8 mouse cellular contexts compared by ENCODE assay signal in the genomic region with DNA sequence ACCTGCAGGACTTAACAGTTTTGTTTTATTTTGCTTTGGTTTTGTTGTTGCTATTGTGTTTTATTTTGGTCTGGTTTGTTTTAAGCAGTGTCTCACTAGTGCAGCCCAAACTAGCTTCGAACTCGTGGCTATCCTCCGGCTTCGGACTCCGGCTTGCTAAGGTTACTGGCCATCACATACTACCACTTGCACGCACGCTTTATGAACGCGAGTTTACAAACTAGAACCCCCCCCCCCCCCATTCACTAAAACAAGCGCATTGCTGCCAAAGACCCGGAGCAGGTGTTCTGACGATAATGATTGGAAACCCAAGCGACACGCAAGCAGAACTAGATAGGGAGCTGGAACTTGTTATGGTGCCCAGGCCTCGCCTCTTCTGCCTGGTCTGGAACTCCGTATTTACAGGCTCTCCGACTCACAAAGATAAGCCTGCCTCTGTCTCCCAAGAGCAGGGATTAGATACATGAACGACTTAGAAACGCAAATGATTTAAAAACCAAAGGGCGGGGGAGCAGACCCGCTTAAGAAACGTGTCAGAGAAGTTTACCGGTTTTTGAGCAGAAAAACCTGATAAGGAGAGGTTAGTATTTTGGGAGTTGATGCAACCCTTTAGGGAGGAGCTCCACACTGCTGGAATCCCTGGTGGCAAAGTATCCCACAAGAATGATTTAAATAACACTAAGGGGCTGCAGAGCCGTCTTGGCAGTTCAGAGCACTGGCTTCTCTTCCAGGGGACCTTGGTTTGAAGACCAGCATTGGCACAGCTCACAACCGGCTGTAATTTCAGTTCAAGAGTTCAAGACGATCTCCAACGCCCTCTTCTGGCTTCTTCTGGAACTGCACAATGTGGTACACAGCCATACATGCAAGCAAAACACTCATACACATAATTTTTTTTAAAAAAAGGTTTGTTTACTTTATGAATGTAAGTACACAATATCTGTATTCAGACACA. TPM values are rescaled to one million over a fixed set of nuclear protein-coding genes. Genes with fewer than 3 reads are reported as not detected.
A peak's percentile ranks its signal among the peaks of the same experiment; 100 is the strongest.
DNase-seq lines count a peak whose midpoint lies in the region; ATAC-seq and TF ChIP-seq lines count a peak whose summit lies in the region.

No protein-coding gene starts in this region.

- 0 out of 2 replicates have a peak, but pooled peaks cover 2% of the 10 kb centered on the region for H3K9me3 ChIP-seq in forebrain, embryonic 14.5 days (replicated peaks; ENCODE audit: control insufficient read depth, low read length)
- no peaks in the 10 kb centered on the region for H3K9me3 ChIP-seq in hindbrain, embryonic 10.5 days

- H3K9ac ChIP-seq in forebrain, embryonic 14.5 days (ENCODE audit: low read length): peak overlapping the region; percentile 82

- TF ChIP-seq CTCF in spleen, adult 2 months (IDR thresholded peaks at IDR 0.05; ENCODE audit: extremely low read depth, insufficient read depth, insufficient read length, insufficient replicate concordance): peak; percentile 36; the same call in 1 of the 2 replicates

- H3K27me3 ChIP-seq in forebrain, embryonic 14.5 days (replicated peaks; ENCODE audit: control insufficient read depth, insufficient read depth, low read length): no peaks in the 10 kb centered on the region
- no peaks in the 10 kb centered on the region for H3K27me3 ChIP-seq in hindbrain, embryonic 10.5 days (ENCODE audit: insufficient read depth, poor library complexity, severe bottlenecking)
- H3K27me3 ChIP-seq in spleen, adult 2 months (ENCODE audit: control insufficient read depth, insufficient read depth, low read length): no peaks in the 10 kb centered on the region

- H3K36me3 ChIP-seq in forebrain, embryonic 14.5 days (ENCODE audit: control insufficient read depth, insufficient read depth, low read length): no peaks in the 10 kb centered on the region
- peaks cover 28% of the 10 kb centered on the region for H3K36me3 ChIP-seq in hindbrain, embryonic 10.5 days
- peaks cover 1% of the 10 kb centered on the region; the same call in 1 of the 2 replicates for H3K36me3 ChIP-seq in spleen, adult 2 months (ENCODE audit: control insufficient read depth, insufficient read depth, low read length)

- H3K4me2 ChIP-seq in forebrain, embryonic 14.5 days (ENCODE audit: low read length): peak overlapping the region; percentile 65

- peak overlapping the region; percentile 86 for H3K4me3 ChIP-seq in forebrain, embryonic 14.5 days (ENCODE audit: low read depth, low read length)
- peak overlapping the region; percentile 93 for H3K4me3 ChIP-seq in hindbrain, embryonic 10.5 days
- H3K4me3 ChIP-seq in spleen, adult 2 months (ENCODE audit: extremely low read depth, insufficient read depth, insufficient read length): peak overlapping the region; percentile 64

- peak; percentile 57 for ATAC-seq in forebrain, embryonic 14.5 days
- peak; percentile 58 for ATAC-seq in megakaryocyte progenitor cell, adult 5-6 weeks (replicated peaks; ENCODE audit: poor library complexity)

- peak; percentile 68 to 72 for DNase-seq in right cerebral cortex, postnatal 10 days (ENCODE audit: low spot score in 2 of 2)
- no peak for DNase-seq in right cerebral cortex, postnatal 25 days
- DNase-seq in cerebellum, adult 18-20 months: peak; percentile 70 to 72
- DNase-seq in forebrain, embryonic 14.5 days (ENCODE audit: low spot score): peak; percentile 87
- DNase-seq in hindbrain, embryonic 10.5 days (ENCODE audit: low spot score): peak; percentile 84
- DNase-seq in layer of hippocampus, postnatal 14 days (ENCODE audit: low spot score in 2 of 2): peak; percentile 49 to 64
- DNase-seq in spleen, adult 2 months (ENCODE audit: low read depth in 1 of 2, low spot score in 2 of 2): peak; percentile 60 to 76

- H3K4me1 ChIP-seq in forebrain, embryonic 14.5 days (ENCODE audit: control insufficient read depth, insufficient read depth, low read length): 0 out of 2 replicates have a peak, but pooled peaks cover 3% of the 10 kb centered on the region
- H3K4me1 ChIP-seq in hindbrain, embryonic 10.5 days (replicated peaks): peaks cover 26% of the 10 kb centered on the region
- H3K4me1 ChIP-seq in spleen, adult 2 months (ENCODE audit: control insufficient read depth, insufficient read depth, insufficient read length): no peaks in the 10 kb centered on the region

- under 1% methylated on average over 27 of the region's 27 CpGs for WGBS in forebrain, embryonic 14.5 days
- WGBS in hindbrain, embryonic 10.5 days: 1% methylated on average over 27 of the region's 27 CpGs
- under 1% methylated on average over 27 of the region's 27 CpGs for WGBS in spleen, adult 2 months

- TF ChIP-seq POLR2A in spleen, adult 2 months (IDR thresholded peaks at IDR 0.05; ENCODE audit: low read depth, low read length): no peak

- H3K27ac ChIP-seq in forebrain, embryonic 14.5 days (ENCODE audit: low read depth, low read length): peak overlapping the region; percentile 33; the same call in 1 of the 2 replicates
- H3K27ac ChIP-seq in hindbrain, embryonic 10.5 days: peak overlapping the region; percentile 90
- peak overlapping the region; percentile 34; the same call in 1 of the 2 replicates for H3K27ac ChIP-seq in spleen, adult 2 months (ENCODE audit: insufficient read depth, low read length)

RNA-seq across cellular contexts. Expression of gene Cabin1, which starts 0.7 kb away (rescaled TPM):
- 32.0 and 40.5 TPM in 2 replicates for polyA plus RNA-seq in forebrain, embryonic 14.5 days (2014; fragmentation: Nextera tagmentation; extraction: Ambion mirVana)
- 36.8 and 38.4 TPM in 2 replicates for polyA plus RNA-seq in hindbrain, embryonic 10.5 days (2016; fragmentation: Nextera tagmentation; extraction: Ambion mirVana)
- 10 to 100 TPM; 66.9 to 81.2 TPM for total RNA-seq in layer of hippocampus, postnatal 14 days (2021)
- 32.0 and 36.5 TPM in 2 replicates for total RNA-seq in megakaryocyte progenitor cell, adult 5-6 weeks (2015)
- 29.6 and 37.8 TPM in 2 replicates for total RNA-seq in megakaryocyte progenitor cell, adult 5-6 weeks (2017)
- 59.3 and 65.7 TPM in 2 replicates for polyA plus RNA-seq in spleen, adult 2 months (2012; rRNA removed)

RNA-seq across cellular contexts. Expression of gene Ddt, which starts 8.4 kb away (rescaled TPM):
- polyA plus RNA-seq in forebrain, embryonic 14.5 days (2014; fragmentation: Nextera tagmentation; extraction: Ambion mirVana): 65.1 and 79.7 TPM in 2 replicates
- 94.1 and 95.3 TPM in 2 replicates for polyA plus RNA-seq in hindbrain, embryonic 10.5 days (2016; fragmentation: Nextera tagmentation; extraction: Ambion mirVana)
- 10 to 100 TPM; 37.8 to 42.2 TPM for total RNA-seq in layer of hippocampus, postnatal 14 days (2021)
- total RNA-seq in megakaryocyte progenitor cell, adult 5-6 weeks (2015): 51.7 and 60.3 TPM in 2 replicates
- total RNA-seq in megakaryocyte progenitor cell, adult 5-6 weeks (2017): 54.4 and 60.1 TPM in 2 replicates
- 39.5 and 42.6 TPM in 2 replicates for polyA plus RNA-seq in spleen, adult 2 months (2012; rRNA removed)

RNA-seq across cellular contexts. Expression of gene Gm20441, which starts 16.0 kb away (rescaled TPM):
- polyA plus RNA-seq in forebrain, embryonic 14.5 days (2014; fragmentation: Nextera tagmentation; extraction: Ambion mirVana): 0.34 TPM in 1 of 2 replicates, not detected in the other
- not detected in 2 replicates for polyA plus RNA-seq in hindbrain, embryonic 10.5 days (2016; fragmentation: Nextera tagmentation; extraction: Ambion mirVana)
- total RNA-seq in layer of hippocampus, postnatal 14 days (2021): not detected
- total RNA-seq in megakaryocyte progenitor cell, adult 5-6 weeks (2015): not detected in 2 replicates
- not detected in 2 replicates for total RNA-seq in megakaryocyte progenitor cell, adult 5-6 weeks (2017)
- not detected in 2 replicates for polyA plus RNA-seq in spleen, adult 2 months (2012; rRNA removed)

RNA-seq across cellular contexts. Expression of gene Gstt3, which starts 16.4 kb away (rescaled TPM):
- polyA plus RNA-seq in forebrain, embryonic 14.5 days (2014; fragmentation: Nextera tagmentation; extraction: Ambion mirVana): 0.67 and 1.2 TPM in 2 replicates
- polyA plus RNA-seq in hindbrain, embryonic 10.5 days (2016; fragmentation: Nextera tagmentation; extraction: Ambion mirVana): 1.4 and 1.9 TPM in 2 replicates
- 1 to 10 TPM; 1.3 to 2.5 TPM for total RNA-seq in layer of hippocampus, postnatal 14 days (2021)
- 4.9 and 5.5 TPM in 2 replicates for total RNA-seq in megakaryocyte progenitor cell, adult 5-6 weeks (2015)
- 3.2 and 4.7 TPM in 2 replicates for total RNA-seq in megakaryocyte progenitor cell, adult 5-6 weeks (2017)
- polyA plus RNA-seq in spleen, adult 2 months (2012; rRNA removed): 4.3 and 4.4 TPM in 2 replicates

RNA-seq across cellular contexts. Expression of gene Gstt1, which starts 33.6 kb away (rescaled TPM):
- 11.5 and 13.0 TPM in 2 replicates for polyA plus RNA-seq in forebrain, embryonic 14.5 days (2014; fragmentation: Nextera tagmentation; extraction: Ambion mirVana)
- 3.8 and 4.1 TPM in 2 replicates for polyA plus RNA-seq in hindbrain, embryonic 10.5 days (2016; fragmentation: Nextera tagmentation; extraction: Ambion mirVana)
- 1 to 10 TPM; 4.6 to 4.7 TPM for total RNA-seq in layer of hippocampus, postnatal 14 days (2021)
- not detected in 2 replicates for total RNA-seq in megakaryocyte progenitor cell, adult 5-6 weeks (2015)
- 2.3 TPM in 1 of 2 replicates, not detected in the other for total RNA-seq in megakaryocyte progenitor cell, adult 5-6 weeks (2017)
- 25.3 and 28.5 TPM in 2 replicates for polyA plus RNA-seq in spleen, adult 2 months (2012; rRNA removed)

Comparison
In these comparisons a context has a peak if more than half of its experiments do, and no peak if none do; other contexts are left out.
1. H3K27ac ChIP-seq: peak in every context shown above with its lines; median percentile 90 in hindbrain, embryonic 10.5 days; 34 in spleen, adult 2 months; 33 in forebrain, embryonic 14.5 days.